Mouse (Mus musculus): ENCODE results near the gene 9930111J21Rik1.

- TF ChIP-seq GATA1 (IDR thresholded peaks at IDR 0.05; ENCODE audit: borderline replicate concordance, low read length) (no peak), FLI1 (IDR thresholded peaks at IDR 0.05; ENCODE audit: low read length) (no peak)
These were observed 65.6 kb downstream of the 9930111J21Rik1 start for GRCm38 (mm10) chr11:48913611-48914010.
